Mouse (Mus musculus): ENCODE results near the gene Mfsd14a.

DNA sequence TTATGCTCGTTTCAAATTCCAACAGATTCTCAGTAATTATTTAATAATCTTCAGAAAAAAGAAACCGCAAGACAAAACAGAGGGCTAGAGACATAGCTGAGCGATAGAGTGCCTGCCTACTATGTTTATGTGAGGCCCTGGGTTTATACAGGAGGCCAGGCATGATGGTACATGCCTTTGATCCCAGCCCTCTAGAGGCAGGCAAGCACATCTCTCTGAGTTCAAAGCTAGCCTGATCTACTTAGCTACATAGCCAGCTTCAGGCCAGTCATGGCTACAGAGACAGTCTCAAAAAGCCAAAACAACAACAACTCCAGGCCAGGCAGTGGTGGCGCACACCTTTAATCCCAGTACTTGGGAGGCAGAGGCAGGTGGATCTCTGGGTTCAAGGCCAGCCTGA is 39.1 kb upstream of the Mfsd14a start:
- no peak for TF ChIP-seq CTCF (IDR thresholded peaks at IDR 0.05; ENCODE audit: insufficient read depth, low read length)
- TF ChIP-seq POLR2A (IDR thresholded peaks at IDR 0.05; ENCODE audit: borderline replicate concordance, extremely low read depth, low read depth, low read length): no peak
